8 mouse cellular contexts compared by ENCODE assay signal in genomic region chr17:35048149-35048931, GRCm38 (mm10). TPM values are rescaled to one million over a fixed set of nuclear protein-coding genes. Genes with fewer than 3 reads are reported as not detected.
DNase-seq lines count a peak whose midpoint lies in the region; TF ChIP-seq lines count a peak whose summit lies in the region.

No protein-coding gene starts in this region.

- H3K27me3 ChIP-seq in liver, adult 2 months (ENCODE audit: control insufficient read depth, insufficient read depth, low read length): no peaks in the 10 kb centered on the region
- no peaks in the 10 kb centered on the region for H3K27me3 ChIP-seq in thymus, adult 2 months (ENCODE audit: control insufficient read depth, insufficient read depth, low read length)

- 15% methylated on average over 11 of the region's 11 CpGs for WGBS in liver, adult 2 months
- 2% methylated on average over 11 of the region's 11 CpGs for WGBS in thymus, adult 2 months

- H3K36me3 ChIP-seq in liver, adult 2 months (ENCODE audit: control insufficient read depth, insufficient read depth, low read length): peaks cover 1% of the 10 kb centered on the region; the same call in 1 of the 2 replicates
- H3K36me3 ChIP-seq in thymus, adult 2 months (ENCODE audit: control insufficient read depth, insufficient read depth, low read length): peaks cover 10% of the 10 kb centered on the region

- intact Hi-C loops in left cerebral cortex, postnatal 4 days (cut with DNase I): no loop called here

- no peak for TF ChIP-seq CTCF in liver, adult 2 months (IDR thresholded peaks at IDR 0.05; ENCODE audit: low read depth, low read length)
- no peak for TF ChIP-seq CTCF in thymus, adult 2 months (IDR thresholded peaks at IDR 0.05; ENCODE audit: borderline replicate concordance, control insufficient read depth, extremely low read depth, insufficient read depth, low read length, poor library complexity)

- DNase-seq in heart, adult 18-20 months: peak; percentile 61 to 63
- no peak for DNase-seq in heart, adult 9 months (ENCODE audit: low spot score in 2 of 2)
- DNase-seq in NIH3T3 (ENCODE audit: low read depth): peak; percentile 53
- DNase-seq in heart, postnatal 4 days: peak; percentile 51
- no peak for DNase-seq in liver, adult 2 months (ENCODE audit: extremely low read depth, low read depth, low spot score)
- DNase-seq in thymus, adult 2 months: peak; percentile 56
- no peak for DNase-seq in left cerebral cortex, postnatal 4 days
- DNase-seq in cerebellum, adult 9-11 months: no peak

- no peak overlapping the region for H3K4me3 ChIP-seq in liver, adult 2 months (ENCODE audit: insufficient read depth, low read depth, low read length)
- peak overlapping the region; percentile 25 for H3K4me3 ChIP-seq in thymus, adult 2 months (ENCODE audit: control insufficient read depth, insufficient read depth, low read length)

- peaks cover 16% of the 10 kb centered on the region for H3K4me1 ChIP-seq in liver, adult 2 months (ENCODE audit: control insufficient read depth, insufficient read depth, low read length)
- H3K4me1 ChIP-seq in thymus, adult 2 months (replicated peaks; ENCODE audit: control insufficient read depth, insufficient read depth, low read length): peaks cover 44% of the 10 kb centered on the region

- no peaks in the 10 kb centered on the region for H3K79me2 ChIP-seq in liver, adult 2 months (ENCODE audit: control insufficient read depth, insufficient read depth, low read length)

- no peak for TF ChIP-seq POLR2A in liver, adult 2 months (IDR thresholded peaks at IDR 0.05; ENCODE audit: extremely low read depth, insufficient read depth, low read length)
- TF ChIP-seq POLR2A in thymus, adult 2 months (IDR thresholded peaks at IDR 0.05; ENCODE audit: control insufficient read depth, extremely low read depth, insufficient read depth, low read length, poor library complexity): no peak

- peak overlapping the region; percentile 96 for H3K27ac ChIP-seq in liver, adult 2 months (replicated peaks; ENCODE audit: insufficient read depth, low read depth, low read length)
- peak overlapping the region; percentile 100 for H3K27ac ChIP-seq in thymus, adult 2 months (ENCODE audit: control insufficient read depth, insufficient read depth, low read length)

- H3K9ac ChIP-seq in liver, adult 2 months (ENCODE audit: low read depth, low read length): peak overlapping the region; percentile 33

RNA-seq across cellular contexts. Expression of gene Clic1, which starts 1.4 kb away (rescaled TPM):
- 10 to 100 TPM; 30.4 to 32.4 TPM for total RNA-seq in heart, adult 18-20 months (2021)
- total RNA-seq in heart, postnatal 4 days (2021): 100 to 1,000 TPM; 166 to 167 TPM
- total RNA-seq in liver, adult 2 months (2014; rRNA removed): 15.9 and 20.3 TPM in 2 replicates
- 12.2 and 16.8 TPM in 2 replicates for polyA plus RNA-seq in liver, adult 2 months (2012; rRNA removed)
- polyA plus RNA-seq in thymus, adult 2 months (2012; rRNA removed): 316 and 321 TPM in 2 replicates
- total RNA-seq in left cerebral cortex, postnatal 4 days (2021): 10 to 100 TPM; 20.2 to 20.3 TPM

RNA-seq across cellular contexts. Expression of gene Msh5, which starts 1.8 kb away (rescaled TPM):
- not detected for total RNA-seq in heart, adult 18-20 months (2021)
- total RNA-seq in heart, postnatal 4 days (2021): 1 to 10 TPM; 4.0 to 6.5 TPM
- total RNA-seq in liver, adult 2 months (2014; rRNA removed): 1.0 and 2.0 TPM in 2 replicates
- polyA plus RNA-seq in liver, adult 2 months (2012; rRNA removed): 1.1 and 3.9 TPM in 2 replicates
- polyA plus RNA-seq in thymus, adult 2 months (2012; rRNA removed): 15.5 and 20.0 TPM in 2 replicates
- 1 to 10 TPM; 2.0 to 3.2 TPM for total RNA-seq in left cerebral cortex, postnatal 4 days (2021)

RNA-seq across cellular contexts. Expression of gene Ddah2, which starts 10.5 kb away (rescaled TPM):
- 10 to 100 TPM; 14.0 to 19.8 TPM for total RNA-seq in heart, adult 18-20 months (2021)
- 100 to 1,000 TPM; 104 to 106 TPM for total RNA-seq in heart, postnatal 4 days (2021)
- total RNA-seq in liver, adult 2 months (2014; rRNA removed): 3.0 and 3.6 TPM in 2 replicates
- polyA plus RNA-seq in liver, adult 2 months (2012; rRNA removed): 3.8 and 3.9 TPM in 2 replicates
- polyA plus RNA-seq in thymus, adult 2 months (2012; rRNA removed): 54.0 and 55.3 TPM in 2 replicates
- 100 to 1,000 TPM; 101 to 115 TPM for total RNA-seq in left cerebral cortex, postnatal 4 days (2021)

RNA-seq across cellular contexts. Expression of gene Ly6g6c, which starts 16.8 kb away (rescaled TPM):
- total RNA-seq in heart, adult 18-20 months (2021): not detected
- not detected for total RNA-seq in heart, postnatal 4 days (2021)
- not detected in 2 replicates for total RNA-seq in liver, adult 2 months (2014; rRNA removed)
- polyA plus RNA-seq in liver, adult 2 months (2012; rRNA removed): not detected in 2 replicates
- 3.6 and 5.0 TPM in 2 replicates for polyA plus RNA-seq in thymus, adult 2 months (2012; rRNA removed)
- total RNA-seq in left cerebral cortex, postnatal 4 days (2021): not detected

RNA-seq across cellular contexts. Expression of gene Mpig6b, which starts 17.6 kb away (rescaled TPM):
- under 1 TPM; 0.31 to 0.87 TPM for total RNA-seq in heart, adult 18-20 months (2021)
- total RNA-seq in heart, postnatal 4 days (2021): under 1 TPM in 1 of 2 experiments, not detected in 1; 0.47 TPM
- 0.18 TPM in 1 of 2 replicates, not detected in the other for total RNA-seq in liver, adult 2 months (2014; rRNA removed)
- 0.06 TPM in 1 of 2 replicates, not detected in the other for polyA plus RNA-seq in liver, adult 2 months (2012; rRNA removed)
- polyA plus RNA-seq in thymus, adult 2 months (2012; rRNA removed): 0.18 and 0.20 TPM in 2 replicates
- total RNA-seq in left cerebral cortex, postnatal 4 days (2021): not detected

Comparison
In these comparisons a context has a peak if more than half of its experiments do, and no peak if none do; other contexts are left out.
1. DNase-seq: peak in heart, adult 18-20 months (2 of 2), NIH3T3 (single experiment), heart, postnatal 4 days (single experiment) and thymus, adult 2 months (single experiment); none in heart, adult 9 months (0 of 2), liver, adult 2 months (single experiment), left cerebral cortex, postnatal 4 days (single experiment) and cerebellum, adult 9-11 months (single experiment).
2. RNA of gene Ddah2, which starts 10.5 kb away (total RNA-seq): 101 to 115 TPM in left cerebral cortex, postnatal 4 days and 104 to 106 TPM in heart, postnatal 4 days; 14.0 to 19.8 TPM in heart, adult 18-20 months and 3.0 to 3.6 TPM in liver, adult 2 months; every median in the first group is over 4 times any median in the second.